Mouse (Mus musculus) small intestine, adult 2 months (tissue): ENCODE measurements around the gene A630076J17Rik. TPM values are rescaled to one million over a fixed set of nuclear protein-coding genes. Genes with fewer than 3 reads are reported as not detected.
A peak's percentile ranks its signal among the peaks of the same experiment; 100 is the strongest.

ENCODE experiments used
- H3K27ac ChIP-seq: fragments of 200-500 bp; 2 replicates; pipeline ENCODE4 v1.5.1; 2012; ENCODE audit warnings: low read depth, low read length, control low read depth, inconsistent platforms; ENCODE audit not compliant: insufficient read depth
- H3K27me3 ChIP-seq: fragments of 200-500 bp; 2 replicates; pipeline ENCODE4 v1.6.1; 2012; ENCODE audit warnings: mild to moderate bottlenecking, moderate library complexity, low read length, inconsistent platforms; ENCODE audit not compliant: control insufficient read depth, insufficient read depth
- H3K36me3 ChIP-seq: fragments of 200-500 bp; 2 replicates; pipeline ENCODE4 v1.6.1; 2012; ENCODE audit warnings: mild to moderate bottlenecking, low read length, control low read depth, inconsistent platforms; ENCODE audit not compliant: control insufficient read depth, insufficient read depth
- H3K4me1 ChIP-seq: fragments of 200-500 bp; 2 replicates; pipeline ENCODE4 v1.6.1; 2012; ENCODE audit warnings: low read length, inconsistent platforms, mixed read lengths; ENCODE audit not compliant: control insufficient read depth, insufficient read depth, insufficient read length
- H3K4me3 ChIP-seq: fragments of 200-500 bp; 2 replicates; pipeline ENCODE4 v1.5.1; 2012; ENCODE audit warnings: low read depth, mild to moderate bottlenecking, control low read depth, inconsistent platforms, low read length, moderate library complexity
- CTCF ChIP-seq: fragments of 200-500 bp; IDR thresholded peaks from 2 replicates; pipeline ENCODE4 v1.5.1; 2012; ENCODE audit warnings: low read depth, mild to moderate bottlenecking, control low read depth, inconsistent platforms, low read length, moderate library complexity, mixed read lengths; ENCODE audit not compliant: insufficient replicate concordance, insufficient read length; ENCODE audit errors: extremely low read depth
- POLR2A ChIP-seq: fragments of 200-500 bp; IDR thresholded peaks from 2 replicates; pipeline ENCODE4 v1.6.1; 2012; ENCODE audit warnings: low read depth, mild to moderate bottlenecking, control low read depth, inconsistent platforms, low read length, moderate library complexity
- WGBS: fragments of 180-500 bp; shearing (Covaris S2); methylation state at CpG from one replicate; pipeline ENCODE4 v1.1.7; 2018; 5-methylcytosine and 5-hydroxymethylcytosine counted together
- polyA plus RNA-seq: library from polyadenylated mRNA; depleted of rRNA; stranded (reverse); fragments of >200 nt; gene quantifications from 2 replicates; pipeline ENCODE4 v1.2.3, GENCODE M21; 2012; rRNA removed

A630076J17Rik gene
- polyA plus RNA-seq = not detected in 2 replicates

DNA sequence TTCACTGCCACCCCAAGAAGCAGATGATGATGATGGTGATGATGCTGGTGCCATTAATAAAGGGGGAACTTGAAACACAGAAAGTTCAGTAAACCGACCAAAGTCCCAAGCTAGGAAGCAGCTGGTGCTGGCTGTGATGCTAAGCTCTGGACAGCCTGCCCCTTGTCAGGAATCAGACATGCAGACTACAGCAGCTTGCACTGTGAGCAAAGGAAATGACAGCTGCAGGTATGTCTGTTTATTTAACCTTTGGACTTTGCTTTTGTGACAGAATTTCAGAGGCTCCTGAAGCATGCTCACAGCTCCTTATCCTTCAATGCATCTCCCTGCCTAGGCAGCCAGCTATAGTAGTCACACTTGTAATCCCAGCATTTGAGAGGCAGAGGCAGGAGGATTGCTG, at the start of gene A630076J17Rik:
Gene A630076J17Rik, plus strand, starts transcription at position 88 of the 400 bp plus-strand sequence.
- no peak for TF ChIP-seq POLR2A
- TF ChIP-seq CTCF = no peak
- no peaks in the 10 kb centered on the region for H3K36me3 ChIP-seq
- no peaks in the 10 kb centered on the region for H3K27me3 ChIP-seq
- H3K4me3 ChIP-seq = no peak within 1 kb of the TSS
- H3K4me1 ChIP-seq = peaks cover 14% of the 10 kb centered on the region; the same call in 1 of the 2 replicates
- no peak within 1 kb of the TSS for H3K27ac ChIP-seq
- 3% methylated on average over 1 of the region's 1 CpGs for WGBS

DNA sequence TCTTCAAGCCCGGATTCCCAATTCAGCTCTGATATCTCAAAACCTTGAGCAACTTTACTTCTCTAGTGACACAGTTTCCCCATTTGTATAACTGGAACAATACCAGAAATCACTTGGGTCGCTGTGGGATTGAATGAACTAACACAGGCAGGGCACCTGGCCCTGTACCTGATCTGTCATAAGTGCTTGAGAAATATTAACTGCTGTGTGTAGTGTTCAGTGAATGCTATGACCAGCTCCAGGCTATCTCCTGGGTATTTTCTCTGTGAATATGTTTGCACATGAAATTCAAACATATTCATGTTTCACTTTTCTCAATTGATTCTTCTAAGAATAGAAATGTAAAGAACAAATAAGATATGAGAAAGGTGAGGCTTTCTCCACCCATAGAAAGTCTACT, 49.6 kb upstream of the A630076J17Rik start:
- Histone ChIP-seq H3K4me1 (no peaks in the 10 kb centered on the region), H3K4me3 (no peak overlapping the region), H3K36me3 (no peaks in the 10 kb centered on the region), H3K27ac (no peak overlapping the region), H3K27me3 (no peaks in the 10 kb centered on the region)
- 61% methylated on average over 2 of the region's 2 CpGs for WGBS
- TF ChIP-seq POLR2A (no peak), CTCF (no peak)

DNA sequence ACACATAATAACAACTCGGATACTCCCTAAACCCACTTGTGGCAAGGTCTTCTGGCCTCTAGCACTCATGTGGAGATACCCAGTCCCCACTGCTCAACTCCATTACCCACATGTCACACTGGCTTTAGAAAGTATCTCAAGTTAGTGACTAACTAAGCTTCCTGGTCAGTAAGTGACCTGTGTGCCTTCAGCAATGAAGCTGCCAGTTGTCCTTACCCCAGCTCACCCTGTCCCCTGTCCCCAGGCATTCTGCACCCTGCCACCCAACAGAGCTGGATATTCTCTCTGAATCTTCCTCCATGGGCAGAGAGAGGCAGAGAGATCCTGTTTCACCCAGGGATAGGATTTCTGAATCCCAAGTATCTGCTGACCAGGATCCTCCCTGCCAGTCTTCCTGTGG, 47.7 kb upstream of the A630076J17Rik start, which contains the start of gene Kcna10:
Gene Kcna10, plus strand, starts transcription at position 301 of the 400 bp plus-strand sequence.
- Histone ChIP-seq H3K27me3 (no peaks in the 10 kb centered on the region), H3K36me3 (no peaks in the 10 kb centered on the region), H3K4me3 (no peak within 1 kb of the TSS), H3K27ac (no peak within 1 kb of the TSS), H3K4me1 (no peaks in the 10 kb centered on the region)
- 63% methylated on average over 1 of the region's 1 CpGs for WGBS
- TF ChIP-seq CTCF = no peak
- TF ChIP-seq POLR2A = no peak

DNA sequence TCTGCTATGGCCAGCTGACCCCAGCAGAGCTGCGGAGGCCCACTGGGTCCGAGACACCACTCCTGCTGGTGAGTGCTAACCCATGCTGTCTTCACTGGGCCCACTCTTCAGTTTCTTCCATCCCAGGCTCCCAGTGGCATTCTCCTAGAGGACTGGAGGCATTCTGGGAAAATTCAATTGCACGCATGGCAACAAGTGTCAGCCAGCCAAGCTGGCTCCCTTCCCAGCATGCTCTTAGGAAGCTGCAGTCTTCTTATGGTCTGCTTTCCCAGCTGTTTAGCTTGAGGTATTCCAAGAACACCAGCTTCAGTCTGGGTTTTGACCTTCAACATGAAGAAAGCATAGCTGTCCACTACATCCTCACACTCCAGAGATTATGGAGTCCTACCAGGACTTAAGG, 47.2 kb upstream of the A630076J17Rik start:
- no peak overlapping the region for H3K27ac ChIP-seq
- 71% methylated on average over 3 of the region's 3 CpGs for WGBS
- no peak overlapping the region for H3K4me3 ChIP-seq
- H3K4me1 ChIP-seq = no peaks in the 10 kb centered on the region
- TF ChIP-seq POLR2A (no peak), CTCF (no peak)
- H3K36me3 ChIP-seq = no peaks in the 10 kb centered on the region
- no peaks in the 10 kb centered on the region for H3K27me3 ChIP-seq

DNA sequence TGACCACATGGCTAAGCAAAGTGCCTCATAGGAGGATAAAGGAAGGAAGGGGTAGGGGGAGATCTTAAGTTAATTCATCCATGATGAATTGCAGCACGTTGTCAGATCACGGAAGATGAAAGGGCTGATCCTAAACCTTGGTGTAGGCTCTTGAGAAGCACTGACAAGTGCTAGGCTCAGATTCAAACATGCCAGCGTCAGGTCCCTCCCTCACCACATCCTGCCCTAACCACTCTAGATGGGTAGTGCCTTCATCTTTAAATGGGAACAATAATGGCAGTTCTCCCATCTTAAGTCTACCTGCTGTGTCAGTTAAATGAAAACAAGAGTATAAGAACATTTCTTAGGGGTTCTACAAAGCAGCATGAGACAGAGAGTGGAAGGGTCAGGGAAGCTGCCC, 44.8 kb upstream of the A630076J17Rik start:
- no peak for TF ChIP-seq CTCF
- no peak for TF ChIP-seq POLR2A
- 76% methylated on average over 3 of the region's 3 CpGs for WGBS
- Histone ChIP-seq H3K4me3 (no peak overlapping the region), H3K4me1 (no peaks in the 10 kb centered on the region), H3K36me3 (no peaks in the 10 kb centered on the region), H3K27me3 (no peaks in the 10 kb centered on the region), H3K27ac (no peak overlapping the region)

DNA sequence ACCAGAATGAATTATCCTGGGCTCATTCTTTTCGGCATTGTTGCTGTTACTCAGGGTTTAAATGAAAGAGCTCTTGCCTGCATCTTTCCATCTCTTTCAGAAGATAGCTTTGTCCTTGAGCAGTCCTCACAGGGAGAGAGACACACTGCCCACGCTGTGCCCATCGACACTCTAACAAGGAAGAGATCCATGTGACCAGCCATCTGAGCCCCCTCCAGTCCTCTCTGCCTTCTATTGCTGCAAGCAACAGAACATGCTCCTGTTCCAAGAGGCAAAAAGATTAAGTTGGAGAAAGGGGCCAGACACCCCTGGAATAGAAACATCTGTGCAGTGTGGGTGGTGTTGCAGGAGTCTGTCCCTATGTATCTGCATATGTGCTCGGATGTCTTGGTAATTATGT, 43.4 kb upstream of the A630076J17Rik start:
- Histone ChIP-seq H3K27me3 (no peaks in the 10 kb centered on the region), H3K36me3 (no peaks in the 10 kb centered on the region)
- 78% methylated on average over 4 of the region's 4 CpGs for WGBS

DNA sequence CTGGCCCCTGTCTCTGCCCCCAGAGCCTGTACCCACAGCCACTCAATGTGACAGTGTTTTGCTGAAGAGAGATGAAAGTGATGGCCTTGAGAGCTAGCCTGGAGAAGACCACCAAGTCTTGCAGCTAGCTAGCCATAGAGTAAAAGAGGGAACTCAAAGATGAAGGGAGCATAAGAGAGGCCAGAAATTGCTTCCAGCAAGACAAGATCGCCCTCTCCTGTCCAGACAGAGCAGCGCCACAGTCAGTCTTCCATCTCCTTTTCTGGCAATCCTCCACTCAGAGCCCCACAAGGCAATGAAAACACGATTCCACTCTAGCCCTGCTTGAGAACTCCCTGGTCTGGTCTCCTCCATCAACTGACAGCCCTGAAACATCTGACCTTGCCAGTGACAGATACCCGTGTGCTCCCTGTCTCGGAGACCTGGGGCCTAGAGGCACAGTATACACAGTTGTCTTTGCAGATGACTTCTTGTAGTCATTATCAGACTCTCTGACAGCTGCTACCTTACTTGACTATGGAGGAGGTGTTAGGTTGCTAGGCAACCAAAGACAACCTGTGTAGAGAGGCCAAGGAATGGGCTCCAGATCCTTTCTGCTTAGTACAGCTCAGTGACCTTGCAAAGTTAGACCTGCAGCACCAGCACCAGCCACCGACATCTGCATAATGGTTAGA, 42.1 kb upstream of the A630076J17Rik start:
- Histone ChIP-seq H3K4me3 (no peak overlapping the region), H3K4me1 (no peaks in the 10 kb centered on the region), H3K36me3 (no peaks in the 10 kb centered on the region), H3K27me3 (no peaks in the 10 kb centered on the region), H3K27ac (no peak overlapping the region)
- TF ChIP-seq CTCF (peak; percentile 39; the same call in 1 of the 2 replicates), POLR2A (no peak)
- 31% methylated on average over 6 of the region's 6 CpGs for WGBS

More for the DNA sequence above, 43.4 kb upstream of the A630076J17Rik start:
- Histone ChIP-seq H3K4me1 (no peaks in the 10 kb centered on the region), H3K27ac (no peak overlapping the region), H3K4me3 (no peak overlapping the region)
- TF ChIP-seq CTCF = no peak
- TF ChIP-seq POLR2A = no peak
